Mouse (Mus musculus): Measurements from ENCODE around the gene Ptprn2.

DNA sequence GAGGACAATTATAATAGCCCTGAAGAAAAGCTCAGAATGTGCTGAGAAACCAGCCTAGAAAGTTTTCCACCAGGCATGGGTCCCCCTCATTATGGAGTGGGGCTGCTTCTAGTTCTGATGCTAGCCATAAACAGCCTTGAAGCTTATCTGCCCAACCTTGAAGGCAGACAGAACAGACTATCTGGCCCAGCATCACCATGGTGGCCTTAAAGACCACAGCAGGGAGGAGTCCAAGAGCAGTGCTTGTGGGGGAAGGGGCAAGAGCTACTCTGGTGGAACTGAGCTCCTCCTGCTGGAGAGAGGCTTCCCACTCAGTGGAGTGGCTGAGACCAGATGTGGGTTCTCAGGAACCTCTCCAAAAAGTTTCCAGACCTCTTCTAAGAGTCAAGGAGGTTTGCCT, 540.2 kb downstream of the Ptprn2 start:
- TF ChIP-seq GATA1 (IDR thresholded peaks at IDR 0.05; ENCODE audit: borderline replicate concordance, low read length) (no peak), CTCF (IDR thresholded peaks at IDR 0.05; ENCODE audit: low read depth, low read length) (no peak)
